Mouse (Mus musculus) ES-E14 (cell line): ENCODE data around the gene Csnk1e.

ENCODE experiments used
- CHD2 ChIP-seq: IDR thresholded peaks from 2 replicates; pipeline ENCODE4 v1.6.1; 2014; ENCODE audit warnings: mild to moderate bottlenecking, low read depth, low read length, inconsistent platforms
- HCFC1 ChIP-seq: IDR thresholded peaks from 2 replicates; pipeline ENCODE4 v1.6.1; 2012; ENCODE audit warnings: low read length, inconsistent platforms, borderline replicate concordance; ENCODE audit not compliant: insufficient read depth
- MAFK ChIP-seq: IDR thresholded peaks from 2 replicates; pipeline ENCODE4 v1.6.1; 2014; ENCODE audit warnings: mild to moderate bottlenecking, low read depth, low read length, inconsistent platforms; ENCODE audit not compliant: insufficient read depth
- ZC3H11A ChIP-seq: IDR thresholded peaks from 2 replicates; pipeline ENCODE4 v1.6.1; 2012; ENCODE audit warnings: low read depth, mild to moderate bottlenecking, inconsistent platforms, low read length, borderline replicate concordance

DNA sequence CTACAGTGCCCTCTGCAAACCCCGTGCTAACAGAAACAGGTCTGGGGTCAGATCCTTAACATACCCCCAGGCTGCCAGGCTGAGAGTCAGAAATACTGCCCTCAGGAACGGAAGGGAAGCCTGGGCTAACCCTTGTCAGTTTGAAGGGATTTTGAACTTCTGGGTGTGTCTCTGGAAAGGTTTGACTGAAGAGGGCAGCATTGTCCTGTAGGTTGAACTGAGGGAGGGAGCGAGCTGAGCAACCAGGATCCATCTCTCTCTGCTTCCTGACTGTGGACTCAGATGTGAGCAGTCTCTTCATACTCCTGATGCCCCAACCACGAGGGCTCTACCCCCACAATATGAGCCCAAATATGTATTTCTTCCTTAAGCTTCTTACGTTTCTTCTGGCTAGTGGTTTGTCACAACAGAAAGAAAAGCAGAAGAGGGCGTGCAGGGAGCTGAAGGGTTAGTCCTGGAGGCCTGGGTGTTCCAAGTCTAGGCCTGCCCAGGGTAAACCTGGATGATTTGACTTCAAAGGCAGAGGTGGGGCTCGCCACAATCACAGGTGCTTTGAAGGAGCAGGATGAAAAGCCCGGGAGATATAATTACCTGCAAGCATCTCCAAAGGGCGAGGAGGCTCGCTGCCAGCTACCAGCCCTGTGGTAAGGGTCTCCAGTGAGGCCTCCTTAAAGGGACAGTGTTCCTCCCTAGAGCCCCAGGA is 43.9 kb downstream of the Csnk1e start:
- TF ChIP-seq MAFK (no peak), CHD2 (no peak), ZC3H11A (no peak), HCFC1 (no peak)
